Mouse (Mus musculus) ovary, postnatal 10 days (tissue): ENCODE results near the gene Rpgrip1l.
A peak's percentile ranks its signal among the peaks of the same experiment; 100 is the strongest.

Experiments used
- DNase-seq: peaks from one replicate; pipeline ENCODE4 v3.0.0; 2022; ENCODE audit warnings: low spot score

Rpgrip1l gene

DNA sequence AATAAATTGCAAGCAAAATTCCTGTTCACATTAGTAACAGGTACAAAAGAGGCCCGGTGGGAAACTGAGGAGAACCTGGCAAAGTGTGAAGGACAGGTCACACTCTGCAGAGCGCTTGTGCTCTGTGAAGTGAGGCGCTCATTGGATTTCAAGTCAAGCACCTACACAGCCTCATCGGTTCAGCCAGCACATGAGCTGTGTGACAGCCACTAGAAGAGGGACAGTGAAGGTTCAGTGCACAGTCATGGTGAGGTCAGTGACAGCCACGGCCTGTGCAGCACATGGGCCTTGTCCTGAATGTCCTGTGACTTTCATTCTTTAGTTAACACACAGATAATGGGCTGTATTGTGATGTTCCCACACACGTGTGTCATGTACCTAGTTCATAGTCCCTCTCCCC, 107.2 kb downstream of the Rpgrip1l start:
- no peak for DNase-seq

- no peak for DNase-seq
Observed at GRCm38 (mm10) chr8:91201184-91201583, 111.9 kb downstream of the Rpgrip1l start.

- DNase-seq: no peak
Observed at GRCm38 (mm10) chr8:91199876-91200275, 113.2 kb downstream of the Rpgrip1l start, which contains the start of gene Aktip. Gene Aktip, minus strand, starts transcription at chr8:91199976.

DNA sequence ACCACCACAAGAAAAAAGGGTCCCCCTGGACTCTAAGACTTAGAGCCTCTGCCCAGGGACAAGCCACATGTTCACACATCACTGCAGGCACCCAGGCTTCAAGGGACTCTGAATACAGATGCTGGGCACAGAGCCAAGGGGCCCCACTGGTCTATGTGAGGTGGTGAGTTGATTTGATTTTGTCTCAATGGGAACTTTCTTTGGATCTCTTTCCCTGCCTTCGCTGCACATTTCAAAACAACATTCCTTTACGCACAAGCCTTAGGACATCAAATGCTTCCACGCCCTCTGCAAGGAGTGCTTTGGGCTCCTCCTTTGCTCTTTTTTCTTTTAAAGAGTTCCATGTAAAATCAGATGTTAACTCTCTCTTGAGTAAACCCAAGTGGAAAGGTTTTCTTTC, 115.0 kb downstream of the Rpgrip1l start:
- no peak for DNase-seq

- no peak for DNase-seq
Observed at GRCm38 (mm10) chr8:91197233-91197632, 115.8 kb downstream of the Rpgrip1l start.

DNA sequence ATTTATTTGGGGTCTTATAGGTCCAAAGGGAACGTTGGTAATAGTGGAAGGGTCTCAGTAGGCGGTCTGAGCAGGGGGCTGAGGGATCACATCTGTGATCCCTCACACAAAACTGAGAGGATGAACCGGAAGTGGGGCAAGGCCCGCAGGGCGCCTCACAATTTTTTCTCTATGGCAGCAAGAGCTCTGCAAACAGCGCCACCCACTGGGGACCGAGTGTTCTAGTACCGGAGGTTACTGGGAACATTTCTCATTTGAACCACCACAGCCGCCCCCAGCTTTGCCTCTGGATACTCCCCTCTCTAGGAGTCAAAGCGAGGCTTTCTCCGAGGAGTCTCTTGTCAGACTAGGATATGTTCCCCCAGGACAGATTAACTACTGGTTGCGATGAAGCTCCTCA, 116.4 kb downstream of the Rpgrip1l start:
- no peak for DNase-seq

GRCm38 (mm10) chr8:91194081-91194480, 119.0 kb downstream of the Rpgrip1l start:
- no peak for DNase-seq

- DNase-seq: no peak
Observed at GRCm38 (mm10) chr8:91192941-91193340, 120.1 kb downstream of the Rpgrip1l start.

DNA sequence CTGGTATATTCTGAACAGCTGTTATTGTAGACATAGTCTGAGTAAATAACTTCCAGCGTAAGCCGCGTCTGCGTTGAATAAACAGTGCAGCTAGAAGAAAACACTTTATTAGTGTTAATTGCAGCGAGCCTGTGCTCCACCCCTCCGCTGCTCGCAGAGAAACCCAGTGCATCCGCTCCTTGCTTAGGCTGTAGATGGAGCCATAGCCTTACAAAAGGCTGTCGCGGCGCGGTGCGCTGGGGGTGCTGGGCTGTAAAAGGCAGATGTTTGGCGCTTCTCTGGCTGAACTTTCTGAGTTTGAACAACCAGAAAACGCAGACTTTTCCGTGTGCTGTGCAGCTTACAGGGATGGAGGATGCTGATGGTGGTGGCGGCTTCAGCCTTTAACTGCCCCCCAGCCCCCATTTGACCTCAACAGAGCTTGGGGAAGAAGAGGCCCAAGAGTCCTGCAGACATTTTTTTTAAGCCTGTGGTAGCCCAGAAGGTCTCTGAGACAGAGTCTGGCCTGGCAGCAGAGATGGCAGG, 122.2 kb downstream of the Rpgrip1l start:
- DNase-seq: peak; percentile 11

- DNase-seq: no peak
Observed at GRCm38 (mm10) chr8:91188152-91188551, 124.9 kb downstream of the Rpgrip1l start.

GRCm38 (mm10) chr8:91186372-91186771, 126.7 kb downstream of the Rpgrip1l start:
- DNase-seq: no peak

- no peak for DNase-seq
Observed at GRCm38 (mm10) chr8:91177708-91178107, 135.4 kb downstream of the Rpgrip1l start.

DNA sequence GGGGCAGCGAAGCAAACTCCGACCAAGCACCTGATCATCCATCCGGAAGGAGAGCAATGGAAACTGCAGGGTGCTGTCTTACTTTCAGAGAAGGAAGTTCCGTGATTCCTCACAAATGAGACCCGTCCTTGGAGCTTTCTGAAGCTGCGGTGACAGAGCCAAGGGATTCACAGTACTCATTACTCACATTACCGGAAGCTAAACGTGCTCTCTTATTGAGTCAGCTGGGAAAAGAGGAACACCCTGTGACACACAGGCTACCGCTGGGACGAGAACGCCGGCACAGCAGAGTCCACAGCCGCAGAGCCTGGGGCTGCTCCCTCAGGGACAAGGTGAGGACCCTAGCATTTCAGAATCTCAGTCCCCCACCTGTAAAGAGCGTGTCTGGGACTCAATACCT, 136.9 kb downstream of the Rpgrip1l start:
- DNase-seq: no peak

GRCm38 (mm10) chr8:91171605-91172004, 141.5 kb downstream of the Rpgrip1l start:
- no peak for DNase-seq

- no peak for DNase-seq
Observed at GRCm38 (mm10) chr8:91170914-91171313, 142.1 kb downstream of the Rpgrip1l start.

- DNase-seq: no peak
Observed at GRCm38 (mm10) chr8:91170152-91170551, 142.9 kb downstream of the Rpgrip1l start.
